Mouse (Mus musculus) cerebellum, postnatal 10 days (tissue): ENCODE data around the gene Pdia3.
"Not testable (repeated sequence)": the region's sequence is repeated elsewhere in the genome, so short reads cannot be mapped to it uniquely, and the experiment has no call there.

Source experiments
- DNase-seq, 2 experiments: peaks; one replicate each; pipeline ENCODE4 v3.0.0; 2021; ENCODE audit warnings: mixed read lengths in 2 of 2

The Pdia3 gene

DNA sequence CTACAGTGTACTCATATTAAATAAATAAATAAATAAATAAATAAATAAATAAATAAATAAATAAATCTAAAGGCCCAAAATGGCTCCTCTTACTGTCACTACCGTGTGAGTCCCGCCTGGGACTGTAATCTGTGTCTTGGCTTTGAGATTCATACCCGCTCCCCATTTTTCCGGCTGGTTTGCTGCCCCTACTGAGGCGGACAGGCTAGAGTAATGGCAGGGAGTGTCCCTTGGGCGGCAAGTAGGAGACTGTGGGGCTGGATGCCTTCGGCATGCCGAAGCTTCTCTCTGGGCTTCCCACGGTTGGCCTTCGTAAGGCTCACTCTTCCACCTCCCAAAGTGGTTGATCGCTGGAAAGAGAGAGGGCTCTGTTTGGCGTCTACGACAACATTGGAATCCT is 67.3 kb downstream of the Pdia3 start:
- DNase-seq, result not testable (repeated sequence)

DNA sequence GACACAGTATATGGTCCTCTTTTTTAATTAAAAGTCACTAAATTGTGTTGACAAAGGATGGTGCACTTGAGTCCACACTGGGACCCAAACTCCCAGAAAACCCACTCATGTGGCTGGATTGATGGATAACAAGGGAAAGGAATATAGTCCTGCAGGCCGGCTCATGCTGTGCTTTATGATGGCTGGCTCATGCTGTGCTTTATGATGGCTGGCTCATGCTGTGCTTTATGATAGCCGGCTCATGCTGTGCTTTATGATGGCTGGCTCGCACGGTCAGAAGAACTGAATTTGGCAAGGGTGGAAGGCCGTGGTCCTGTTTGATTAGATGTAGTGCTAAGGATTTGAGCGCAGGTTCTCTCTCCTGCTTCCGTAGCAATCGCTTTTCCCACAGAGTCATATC is 70.0 kb downstream of the Pdia3 start:
- no peak for DNase-seq

DNA sequence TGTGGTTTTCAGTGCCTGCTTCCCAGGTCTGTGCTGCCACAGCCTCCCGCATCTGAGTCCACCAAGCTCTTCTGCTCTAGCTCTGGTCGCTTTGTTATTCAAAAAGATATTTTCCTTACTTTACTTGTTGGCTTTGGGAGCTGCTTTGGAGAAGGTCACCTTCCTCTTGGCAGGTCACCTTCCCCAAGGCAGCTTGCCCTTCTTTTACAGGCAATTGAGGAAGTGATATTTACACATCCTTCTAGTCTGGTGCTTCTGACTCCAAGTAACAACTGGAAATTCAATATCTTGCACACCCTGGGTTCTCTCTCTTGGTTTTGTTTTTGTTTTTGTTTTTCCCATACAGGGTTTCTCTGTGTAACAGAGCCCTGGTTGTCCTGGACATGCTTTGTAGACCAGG is 70.8 kb downstream of the Pdia3 start:
- DNase-seq, result not testable (repeated sequence)
